Mouse (Mus musculus): ENCODE results near the gene Olfr215.

DNA sequence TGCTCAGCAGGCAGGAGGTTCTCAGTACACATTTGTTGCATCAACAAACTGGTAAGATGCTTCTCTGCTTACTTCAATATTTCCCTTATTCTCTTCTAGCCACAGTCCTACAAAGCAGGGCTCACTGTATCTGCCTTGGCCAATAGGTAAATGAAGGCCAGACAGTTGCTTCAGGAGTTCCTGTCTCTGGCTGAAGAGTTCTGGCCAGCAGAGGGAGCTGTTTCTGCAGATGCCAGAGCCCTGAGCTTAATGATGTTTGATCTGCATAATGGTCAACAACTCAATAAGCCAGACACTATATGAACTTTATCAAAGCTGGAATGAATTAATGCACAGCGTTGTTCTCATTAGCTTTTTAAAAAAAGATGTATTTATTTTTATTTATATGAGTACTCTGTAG, 48.1 kb upstream of the Olfr215 start:
- no peak for TF ChIP-seq EP300 (IDR thresholded peaks at IDR 0.05; ENCODE audit: low read depth)
- peak; percentile 93 for TF ChIP-seq CTCF (IDR thresholded peaks at IDR 0.05; ENCODE audit: low read depth)

Data from heart, postnatal 0 days (tissue).